Comparison of ENCODE assay signal across 31 mouse cellular contexts in the genomic region with DNA sequence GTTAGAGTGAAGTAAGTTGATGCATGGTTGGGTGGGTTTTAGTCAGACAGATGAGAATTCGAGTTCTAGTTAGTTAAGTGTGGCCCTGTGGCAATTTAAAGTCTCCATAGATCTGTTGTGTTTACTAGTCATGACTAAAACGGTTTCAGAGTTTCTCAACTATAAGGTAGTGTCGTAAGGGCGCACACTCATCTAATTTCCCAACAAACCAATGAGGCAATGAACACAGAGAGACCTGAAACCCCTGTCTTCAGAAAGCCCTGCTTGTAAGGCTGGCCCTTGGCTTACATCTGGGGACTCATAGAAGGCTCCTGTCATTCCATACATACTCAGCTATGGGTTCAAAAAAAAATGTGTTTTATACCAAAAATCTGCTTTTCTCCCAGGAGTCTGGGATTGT. TPM values are rescaled to one million over a fixed set of nuclear protein-coding genes. Genes with fewer than 3 reads are reported as not detected.
DNase-seq lines count a peak whose midpoint lies in the region; ATAC-seq and TF ChIP-seq lines count a peak whose summit lies in the region.
"Had no signal": no experiment of that assay in that cellular context is flagged by ENCODE, and none has a peak within 500 bp of the region (broad histone marks: within the 10 kb centered on the region; RNA-seq: fewer than 3 reads in every experiment).

No protein-coding gene starts in this region.

- DNase-seq in liver, embryonic 14.5 days (ENCODE audit: low read depth in 3 of 3, low spot score in 3 of 3), result no peak
- DNase-seq in 416B (ENCODE audit: low read depth), result peak; percentile 81
- peak; percentile 95 for DNase-seq in gonadal fat pad, adult 2 months (ENCODE audit: low read depth)
- no peak for DNase-seq in limb, embryonic 10.5 days (ENCODE audit: low spot score)
- DNase-seq in forebrain, embryonic 10.5 days (ENCODE audit: extremely low spot score, low spot score), result no peak
- DNase-seq: adrenal gland, postnatal 25 days; cerebellum, adult 18-20 months; cerebellum, postnatal 10 days; gastrocnemius, postnatal 14 days; heart, adult 2 months; kidney, adult 11 months; kidney, postnatal 14 days; liver, embryonic 13.5 days; lung, postnatal 4 days; midbrain, embryonic 14.5 days; right cerebral cortex, adult 18-20 months; right cerebral cortex, postnatal 4 days; thymus, adult 2 months; thymus, postnatal 4 days had no signal

- H3K9ac ChIP-seq in liver, embryonic 14.5 days (replicated peaks), result no peak overlapping the region
- H3K9ac ChIP-seq in liver, embryonic 12.5 days, result no peak overlapping the region
- H3K9ac ChIP-seq: embryonic facial prominence, embryonic 13.5 days; forebrain, embryonic 13.5 days; heart, embryonic 15.5 days; hindbrain, embryonic 15.5 days; limb, embryonic 12.5 days; liver, embryonic 13.5 days; lung, embryonic 15.5 days; neural tube, embryonic 15.5 days had no signal

- no peaks in the 10 kb centered on the region for H3K9me3 ChIP-seq in liver, embryonic 14.5 days (ENCODE audit: control insufficient read depth, low read length)
- no peaks in the 10 kb centered on the region for H3K9me3 ChIP-seq in liver, embryonic 12.5 days (replicated peaks)
- no peaks in the 10 kb centered on the region for H3K9me3 ChIP-seq in limb, embryonic 10.5 days (replicated peaks)
- H3K9me3 ChIP-seq in forebrain, embryonic 10.5 days, result no peaks in the 10 kb centered on the region
- H3K9me3 ChIP-seq: embryonic facial prominence, embryonic 13.5 days; forebrain, embryonic 13.5 days; heart, embryonic 15.5 days; hindbrain, embryonic 15.5 days; limb, embryonic 12.5 days; liver, embryonic 13.5 days; lung, embryonic 15.5 days; neural tube, embryonic 15.5 days had no signal

- WGBS in liver, embryonic 14.5 days (ENCODE audit: insufficient replicate concordance), result 55% methylated on average over 4 of the region's 4 CpGs
- 67% methylated on average over 4 of the region's 4 CpGs for WGBS in liver, embryonic 12.5 days (ENCODE audit: insufficient replicate concordance)
- WGBS in limb, embryonic 10.5 days, result 89% methylated on average over 4 of the region's 4 CpGs
- WGBS in forebrain, embryonic 10.5 days, result 88% methylated on average over 4 of the region's 4 CpGs

- H3K36me3 ChIP-seq in liver, embryonic 14.5 days (replicated peaks; ENCODE audit: control insufficient read depth, insufficient read depth, low read depth), result no peaks in the 10 kb centered on the region
- no peaks in the 10 kb centered on the region for H3K36me3 ChIP-seq in liver, embryonic 12.5 days
- no peaks in the 10 kb centered on the region for H3K36me3 ChIP-seq in limb, embryonic 10.5 days
- no peaks in the 10 kb centered on the region for H3K36me3 ChIP-seq in forebrain, embryonic 10.5 days (replicated peaks)
- H3K36me3 ChIP-seq: embryonic facial prominence, embryonic 13.5 days; heart, embryonic 15.5 days; hindbrain, embryonic 15.5 days; limb, embryonic 12.5 days; liver, embryonic 13.5 days; lung, embryonic 15.5 days; neural tube, embryonic 15.5 days had no signal

- no peak overlapping the region for H3K4me3 ChIP-seq in liver, embryonic 14.5 days (ENCODE audit: insufficient read depth in 1 of 2, low read depth in 2 of 2, low read length in 2 of 2)
- H3K4me3 ChIP-seq in liver, embryonic 12.5 days, result no peak overlapping the region
- no peak overlapping the region for H3K4me3 ChIP-seq in limb, embryonic 10.5 days
- H3K4me3 ChIP-seq in forebrain, embryonic 10.5 days, result no peak overlapping the region
- H3K4me3 ChIP-seq: embryonic facial prominence, embryonic 13.5 days; erythroblast, embryonic 14.5 days; forebrain, embryonic 13.5 days; heart, adult 2 months; heart, embryonic 15.5 days; hindbrain, embryonic 15.5 days; limb, embryonic 12.5 days; liver, embryonic 13.5 days; lung, embryonic 15.5 days; neural tube, embryonic 15.5 days had no signal

- H3K4me2 ChIP-seq in liver, embryonic 14.5 days (ENCODE audit: low read depth), result no peak overlapping the region
- H3K4me2 ChIP-seq in liver, embryonic 12.5 days, result no peak overlapping the region
- H3K4me2 ChIP-seq: embryonic facial prominence, embryonic 13.5 days; forebrain, embryonic 13.5 days; heart, embryonic 15.5 days; hindbrain, embryonic 15.5 days; limb, embryonic 12.5 days; liver, embryonic 13.5 days; lung, embryonic 15.5 days; neural tube, embryonic 15.5 days had no signal

- no peaks in the 10 kb centered on the region for H3K4me1 ChIP-seq in liver, embryonic 14.5 days (replicated peaks; ENCODE audit: control insufficient read depth in 2 of 2, insufficient read depth in 2 of 2, low read length in 1 of 2)
- H3K4me1 ChIP-seq in liver, embryonic 12.5 days, result no peaks in the 10 kb centered on the region
- no peaks in the 10 kb centered on the region for H3K4me1 ChIP-seq in limb, embryonic 10.5 days
- H3K4me1 ChIP-seq in forebrain, embryonic 10.5 days, result peaks cover 6% of the 10 kb centered on the region
- H3K4me1 ChIP-seq: embryonic facial prominence, embryonic 13.5 days; forebrain, embryonic 13.5 days; heart, embryonic 15.5 days; hindbrain, embryonic 15.5 days; liver, embryonic 13.5 days; neural tube, embryonic 15.5 days had no signal

- ATAC-seq in liver, embryonic 14.5 days (ENCODE audit: insufficient read depth), result no peak
- no peak for ATAC-seq in liver, embryonic 12.5 days
- ATAC-seq in monocyte, adult 5-6 weeks (replicated peaks; ENCODE audit: insufficient number of reproducible peaks, low FRiP score, low TSS enrichment, poor library complexity, severe bottlenecking), result peak; percentile 77
- ATAC-seq: CD4-positive, CD25-positive, alpha-beta regulatory T cell, adult 4 months; forebrain, embryonic 13.5 days; inflammation-experienced regulatory T-cells, adult 6 months had no signal

- 0 out of 2 replicates have a peak, but pooled peaks have one; percentile 21 for TF ChIP-seq EP300 in liver, embryonic 14.5 days (IDR thresholded peaks at IDR 0.05; ENCODE audit: low read depth)

- H3K27me3 ChIP-seq in liver, embryonic 14.5 days (ENCODE audit: control insufficient read depth, insufficient read depth, low read length), result no peaks in the 10 kb centered on the region
- H3K27me3 ChIP-seq in liver, embryonic 12.5 days (replicated peaks), result no peaks in the 10 kb centered on the region
- no peaks in the 10 kb centered on the region for H3K27me3 ChIP-seq in limb, embryonic 10.5 days (ENCODE audit: low read depth, poor library complexity, severe bottlenecking)
- H3K27me3 ChIP-seq in forebrain, embryonic 10.5 days (ENCODE audit: poor library complexity, severe bottlenecking), result no peaks in the 10 kb centered on the region
- H3K27me3 ChIP-seq: embryonic facial prominence, embryonic 13.5 days; forebrain, embryonic 13.5 days; hindbrain, embryonic 15.5 days; limb, embryonic 12.5 days; liver, embryonic 13.5 days; lung, embryonic 15.5 days; neural tube, embryonic 15.5 days had no signal

- TF ChIP-seq CTCF in liver, embryonic 14.5 days (IDR thresholded peaks at IDR 0.05; ENCODE audit: low read depth), result no peak

- H3K27ac ChIP-seq in liver, embryonic 14.5 days, result no peak overlapping the region
- H3K27ac ChIP-seq in liver, embryonic 12.5 days, result no peak overlapping the region
- H3K27ac ChIP-seq in limb, embryonic 10.5 days, result no peak overlapping the region
- no peak overlapping the region for H3K27ac ChIP-seq in forebrain, embryonic 10.5 days
- H3K27ac ChIP-seq: embryonic facial prominence, embryonic 13.5 days; forebrain, embryonic 13.5 days; heart, adult 2 months; heart, embryonic 15.5 days; hindbrain, embryonic 15.5 days; limb, embryonic 12.5 days; liver, embryonic 13.5 days; lung, embryonic 15.5 days; neural tube, embryonic 15.5 days had no signal

RNA-seq across cellular contexts. Expression of a gene that starts 13.7 kb away (rescaled TPM):
- polyA plus RNA-seq in liver, embryonic 14.5 days (2012; rRNA removed), result 1.1 and 1.2 TPM in 2 replicates
- 2.7 and 3.2 TPM in 2 replicates for polyA plus RNA-seq in liver, embryonic 14.5 days (2014; fragmentation: Nextera tagmentation; extraction: Ambion mirVana)
- 2.5 and 2.8 TPM in 2 replicates for polyA plus RNA-seq in liver, embryonic 12.5 days (2016; fragmentation: Nextera tagmentation; extraction: Ambion mirVana)
- 28.2 and 30.1 TPM in 2 replicates for polyA plus RNA-seq in gonadal fat pad, adult 2 months (2012; rRNA removed)
- total RNA-seq in monocyte, adult 5-6 weeks (2017), result 272 to 357 TPM (median 343 TPM) in 3 replicates
- 8.5 and 11.1 TPM in 2 replicates for polyA plus RNA-seq in limb, embryonic 10.5 days (2016; fragmentation: Nextera tagmentation; extraction: Ambion mirVana)
- polyA plus RNA-seq in forebrain, embryonic 10.5 days (2016; fragmentation: Nextera tagmentation; extraction: Ambion mirVana), result 16.8 and 18.4 TPM in 2 replicates
- polyA plus RNA-seq: erythroblast, embryonic 14.5 days had no signal

Comparison
In these comparisons a context has a peak if more than half of its experiments do, and no peak if none do; other contexts are left out.
1. DNase-seq: peak in 416B (single experiment) and gonadal fat pad, adult 2 months (single experiment); none in liver, embryonic 14.5 days (0 of 3), limb, embryonic 10.5 days (single experiment) and forebrain, embryonic 10.5 days (single experiment).